Mouse (Mus musculus) gastrocnemius, postnatal 36 days (tissue): ENCODE measurements around the gene Rsph1. TPM values are rescaled to one million over a fixed set of nuclear protein-coding genes. Genes with fewer than 3 reads are reported as not detected.

Experiments used
- DNase-seq, 2 experiments: peaks; one replicate each; pipeline ENCODE4 v3.0.0; 2022
- intact Hi-C: fragments of 180-260 bp; cut with DNase I; formaldehyde crosslinking; loops from one replicate; pipeline ENCODE4 v1.15.1; 2025
- total RNA-seq, 2 experiments: library from RNA; stranded (reverse); gene quantifications; 2 replicates each; pipeline ENCODE4 v1.2.3; 2021

Gene Rsph1
- total RNA-seq, 2 experiments from 2014 or later: 7.7 to 8.6 TPM

DNA sequence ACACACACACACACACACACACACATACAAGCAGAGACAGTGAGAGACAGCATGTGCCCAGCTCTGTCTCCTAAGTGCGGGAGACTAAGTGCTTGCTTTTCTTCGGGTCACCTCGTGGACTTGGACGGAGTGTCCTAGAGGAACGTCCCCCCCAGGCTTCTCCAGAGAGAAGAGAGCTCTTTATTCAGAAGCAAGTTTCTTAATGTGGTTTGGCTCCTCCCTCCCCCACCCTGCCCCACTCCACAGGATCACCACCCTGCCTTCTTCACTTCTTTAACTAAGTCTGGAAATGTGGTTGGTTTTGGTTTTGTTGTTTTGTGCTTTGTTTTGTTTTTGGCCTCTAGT is 28.6 kb upstream of the Rsph1 start:
- intact Hi-C loops: no loop called here
- DNase-seq: no peak

DNA sequence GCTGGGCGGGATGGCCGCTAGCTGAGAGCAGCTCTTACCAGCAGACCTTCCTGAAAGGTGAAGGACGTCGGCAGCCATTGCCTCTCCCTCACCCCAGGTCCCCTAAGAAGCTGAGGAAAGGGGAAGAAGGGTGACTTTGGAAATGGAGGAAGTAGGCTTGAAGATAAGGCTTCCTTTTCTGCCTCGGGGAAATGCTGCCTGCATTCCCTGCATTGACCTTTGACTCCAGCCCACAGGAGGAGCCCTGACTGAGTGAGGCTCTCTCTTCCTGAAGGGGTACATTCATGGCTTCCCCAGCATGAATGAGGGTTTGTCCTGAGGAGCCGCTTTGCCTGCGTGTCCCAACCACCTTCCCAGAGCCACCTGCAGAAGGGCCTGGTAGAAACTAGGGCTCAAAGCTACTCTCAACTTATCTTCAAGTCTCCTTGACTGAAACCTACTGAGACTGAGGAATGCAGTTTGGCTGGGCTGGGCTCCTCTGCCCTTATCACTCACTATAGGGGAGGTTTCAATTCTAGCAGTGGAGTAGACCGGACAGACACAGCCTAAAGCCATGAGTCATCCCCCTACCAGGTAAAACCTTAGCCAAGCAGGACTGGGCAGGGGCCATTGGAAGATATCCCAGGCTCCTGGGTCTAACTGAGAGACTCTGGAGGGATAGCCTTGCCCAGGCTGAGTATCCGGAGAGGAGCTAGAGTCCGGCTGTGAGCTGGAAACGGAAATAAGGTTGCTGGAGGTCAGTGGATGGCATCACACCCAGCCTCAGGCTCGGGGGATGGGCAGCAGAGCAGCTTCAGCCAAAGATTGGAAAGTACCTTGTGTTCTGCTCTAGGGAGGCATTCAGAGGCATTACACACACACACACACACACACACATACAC is 28.0 kb upstream of the Rsph1 start:
- intact Hi-C loops: loop anchor here (5.0 kb wide), 1 partner anchor 118 kb away; no protein-coding TSS in a partner anchor
- DNase-seq: peak; percentile 45 to 47

DNA sequence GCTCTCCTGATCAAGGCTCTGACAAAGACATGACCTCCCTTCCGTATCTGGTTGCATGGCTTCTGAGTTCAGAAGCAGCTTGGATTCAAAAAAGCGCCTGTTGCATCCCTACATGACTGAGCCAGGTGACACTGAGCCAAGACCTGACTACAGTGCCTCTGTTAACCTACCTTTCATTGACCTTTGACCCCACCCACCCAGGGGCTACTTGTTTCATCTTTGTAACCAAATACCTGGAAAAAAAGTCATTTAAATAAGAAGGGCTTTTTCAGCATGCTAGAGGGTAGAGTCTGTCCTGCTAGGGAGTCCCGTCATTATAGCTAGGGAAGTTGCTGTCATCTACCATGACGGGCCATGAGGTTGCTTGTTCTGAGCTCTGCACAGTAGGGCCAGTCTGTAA is 26.2 kb upstream of the Rsph1 start:
- intact Hi-C loops: loop anchor here (5.0 kb wide), 1 partner anchor 116 kb away; no protein-coding TSS in a partner anchor

DNA sequence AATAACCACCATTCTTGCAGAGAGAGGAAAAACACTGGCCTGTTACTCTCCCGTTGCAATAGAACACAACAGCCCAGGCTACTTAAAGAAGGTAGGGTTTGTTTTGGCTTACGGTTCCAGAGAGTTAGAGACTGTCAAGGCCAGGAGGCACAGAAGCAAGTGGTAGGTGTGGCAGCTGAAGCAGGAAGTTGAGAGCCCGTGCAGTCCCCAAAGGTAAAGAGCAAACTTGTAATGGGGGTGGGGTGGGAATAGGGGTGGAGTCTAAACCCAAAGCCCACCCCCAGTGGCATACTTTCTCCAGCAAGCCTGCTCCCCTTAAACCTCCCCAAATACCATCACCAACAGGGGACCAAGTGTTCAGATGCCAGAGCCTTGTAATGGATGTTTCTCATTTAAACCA is 23.6 kb upstream of the Rsph1 start:
- no peak for DNase-seq
- intact Hi-C loops: loop anchor here (5.0 kb wide), 1 partner anchor 113 kb away; no protein-coding TSS in a partner anchor

More for the DNA sequence above, 26.2 kb upstream of the Rsph1 start:
- no peak for DNase-seq

DNA sequence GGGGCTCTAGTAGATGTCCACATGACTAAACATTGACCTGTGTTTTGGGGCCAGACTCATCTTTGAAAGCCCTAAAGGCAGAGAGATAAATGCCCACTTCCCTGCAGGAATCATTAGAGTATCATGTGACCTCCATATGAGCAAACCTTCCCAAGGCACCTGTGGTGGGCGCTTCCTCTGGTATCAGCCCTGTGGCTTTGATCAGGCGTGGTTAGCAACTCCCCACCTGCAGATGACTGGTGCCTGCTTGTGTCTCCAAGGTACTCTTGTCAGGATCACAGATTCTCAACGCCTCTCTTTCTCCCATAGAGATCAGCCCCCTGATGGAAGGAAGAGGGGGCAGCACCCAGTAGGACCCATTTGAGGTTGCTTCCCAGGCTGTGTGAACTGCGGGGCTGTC is 22.8 kb upstream of the Rsph1 start:
- intact Hi-C loops: loop anchor here (5.0 kb wide), 2 partner anchors 113 to 163 kb away; no protein-coding TSS in a partner anchor
- DNase-seq: no peak

DNA sequence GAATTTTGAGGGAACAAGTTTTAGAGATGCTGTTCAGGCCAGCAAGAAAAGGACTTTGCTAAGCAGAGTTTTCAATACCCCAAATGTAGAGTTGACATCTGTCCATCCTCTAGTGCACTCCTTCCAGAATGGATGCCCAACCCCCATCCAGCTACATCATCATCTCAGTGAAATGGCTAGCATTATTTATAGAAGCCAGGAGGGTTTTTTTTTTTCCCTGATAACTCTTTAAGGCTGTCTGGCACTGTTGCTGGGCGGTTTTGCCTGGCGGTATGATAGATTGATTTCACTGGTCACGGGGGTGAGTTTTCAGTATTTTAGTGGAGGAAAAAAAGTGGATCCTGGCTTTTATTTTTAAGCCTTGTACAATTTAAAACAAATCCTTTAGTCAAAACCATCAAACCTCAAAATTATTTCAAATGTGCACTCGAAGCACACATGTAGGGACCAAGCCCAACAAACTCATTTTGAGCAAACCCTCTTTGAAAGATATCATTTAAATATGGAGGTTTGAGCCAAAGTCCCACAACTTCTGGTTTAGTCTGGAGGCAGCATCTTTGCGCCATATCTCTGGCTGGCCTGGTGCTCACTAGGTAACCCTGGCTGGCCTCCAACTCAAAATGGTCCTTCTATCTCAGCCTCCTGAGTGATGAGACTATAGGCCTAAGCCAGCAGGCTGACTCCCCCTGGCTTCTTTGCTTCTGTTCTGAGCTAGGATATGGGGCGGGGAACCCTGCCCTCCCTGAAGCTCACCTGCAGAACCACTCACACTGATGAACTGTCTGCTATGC is 21.4 kb upstream of the Rsph1 start:
- DNase-seq: no peak
- intact Hi-C loops: loop anchor here (5.0 kb wide), 1 partner anchor 161 kb away; no protein-coding TSS in a partner anchor

DNA sequence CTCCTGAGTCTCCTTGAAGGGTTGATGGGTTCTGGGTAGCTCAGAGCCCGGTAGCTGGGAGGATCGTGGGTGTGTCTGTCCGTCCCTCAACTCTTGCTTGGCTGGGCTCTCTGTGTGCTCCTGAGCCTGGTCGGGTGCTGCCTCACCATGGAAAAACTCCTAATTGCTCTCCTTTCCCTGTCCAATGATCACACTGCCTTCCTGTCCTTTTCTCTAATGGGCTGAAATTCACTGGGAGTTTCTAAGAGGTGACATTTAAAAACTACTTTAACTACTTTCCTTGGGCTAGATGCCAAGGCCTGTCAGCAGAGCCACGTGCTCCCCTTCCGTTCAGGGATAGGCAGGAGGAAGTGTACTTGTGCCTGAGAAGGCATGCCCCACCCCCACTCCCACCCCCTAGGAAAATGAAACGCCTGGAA is 20.3 kb upstream of the Rsph1 start:
- peak in 1 of 2 experiments; percentile 34 for DNase-seq
- intact Hi-C loops: loop anchor here (2.0 to 5.0 kb wide), 2 partner anchors 15 to 160 kb away; no protein-coding TSS in a partner anchor

DNA sequence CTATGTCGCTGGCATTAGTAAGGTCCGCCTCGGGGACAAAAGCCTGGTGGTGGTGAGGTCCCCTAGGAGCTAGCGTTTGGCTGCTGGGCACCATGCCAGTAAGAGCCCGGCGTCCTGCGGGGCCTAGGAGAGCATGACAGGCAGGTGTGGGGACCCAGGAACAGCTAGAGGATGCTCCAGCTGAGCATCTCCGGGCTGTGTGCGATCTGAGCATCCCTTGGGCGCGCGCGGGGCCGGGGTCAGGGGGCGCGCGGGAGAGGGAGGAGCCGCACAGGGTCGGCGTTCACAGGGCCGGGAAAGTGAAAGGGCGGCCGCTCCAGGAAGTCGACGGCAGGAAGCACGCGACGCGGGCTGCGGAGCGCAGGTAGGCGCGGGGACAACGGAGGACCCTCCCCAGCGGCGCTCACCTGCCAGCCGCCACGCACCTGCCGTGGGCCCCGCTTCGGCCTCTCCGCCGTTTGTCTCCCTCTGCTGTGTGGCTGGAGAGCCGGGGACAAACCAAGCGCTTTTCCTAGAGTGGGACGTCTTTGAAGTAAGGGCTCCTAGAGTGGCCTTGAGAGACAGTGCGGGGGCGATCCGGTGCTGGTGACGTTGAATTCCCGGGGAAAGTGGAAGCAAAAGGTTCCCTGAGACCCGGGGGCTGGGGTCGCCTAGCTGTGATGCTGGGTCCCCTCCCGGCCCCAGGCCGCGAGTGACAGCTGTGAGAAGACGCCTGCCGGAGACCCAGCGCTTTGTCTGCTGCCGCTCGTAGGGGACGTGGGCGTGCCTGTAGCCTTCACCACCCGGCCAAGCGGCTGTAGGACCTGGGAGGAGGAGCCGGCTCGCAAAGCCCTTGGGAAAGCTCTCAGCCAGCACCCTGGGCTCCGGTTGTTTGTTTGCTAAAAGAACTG is 19.0 kb upstream of the Rsph1 start:
- intact Hi-C loops: loop anchor here (2.0 to 5.0 kb wide), 2 partner anchors 13 to 159 kb away; no protein-coding TSS in a partner anchor
- peak; percentile 74 for DNase-seq

DNA sequence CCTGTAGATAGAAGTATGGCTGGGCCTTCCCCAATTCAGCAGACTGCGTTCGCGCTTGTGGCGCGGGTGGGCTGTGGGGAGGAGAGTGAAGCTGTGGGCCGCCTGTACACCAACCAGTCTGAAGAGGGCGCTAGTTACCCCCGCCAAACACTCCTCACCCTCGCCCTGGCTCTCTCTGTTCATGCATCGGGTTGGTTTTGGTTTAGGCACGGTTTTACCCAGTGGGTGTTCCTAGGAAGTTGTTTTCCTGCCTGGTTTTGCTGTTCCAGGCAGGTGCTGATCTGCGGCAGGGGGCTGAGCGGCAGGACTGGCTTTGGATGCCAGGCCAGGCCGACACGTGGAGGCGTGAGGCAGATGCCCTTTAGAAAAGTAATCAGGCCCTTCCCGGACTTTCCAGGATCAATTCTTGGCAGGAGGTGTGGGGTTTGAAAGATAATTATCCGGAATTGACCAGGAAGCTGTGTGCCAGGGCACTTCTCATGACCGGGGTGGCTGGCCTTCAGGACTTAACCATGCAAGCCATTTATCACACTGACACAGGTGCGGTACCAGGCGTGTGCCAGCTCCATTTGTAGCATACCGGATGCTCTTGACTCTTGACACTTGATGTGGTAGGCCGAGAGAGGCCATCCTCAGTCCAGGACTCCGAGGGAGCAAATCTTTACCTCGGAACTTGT is 18.2 kb upstream of the Rsph1 start:
- intact Hi-C loops: loop anchor here (5.0 kb wide), 1 partner anchor 158 kb away; no protein-coding TSS in a partner anchor
- DNase-seq: no peak

DNA sequence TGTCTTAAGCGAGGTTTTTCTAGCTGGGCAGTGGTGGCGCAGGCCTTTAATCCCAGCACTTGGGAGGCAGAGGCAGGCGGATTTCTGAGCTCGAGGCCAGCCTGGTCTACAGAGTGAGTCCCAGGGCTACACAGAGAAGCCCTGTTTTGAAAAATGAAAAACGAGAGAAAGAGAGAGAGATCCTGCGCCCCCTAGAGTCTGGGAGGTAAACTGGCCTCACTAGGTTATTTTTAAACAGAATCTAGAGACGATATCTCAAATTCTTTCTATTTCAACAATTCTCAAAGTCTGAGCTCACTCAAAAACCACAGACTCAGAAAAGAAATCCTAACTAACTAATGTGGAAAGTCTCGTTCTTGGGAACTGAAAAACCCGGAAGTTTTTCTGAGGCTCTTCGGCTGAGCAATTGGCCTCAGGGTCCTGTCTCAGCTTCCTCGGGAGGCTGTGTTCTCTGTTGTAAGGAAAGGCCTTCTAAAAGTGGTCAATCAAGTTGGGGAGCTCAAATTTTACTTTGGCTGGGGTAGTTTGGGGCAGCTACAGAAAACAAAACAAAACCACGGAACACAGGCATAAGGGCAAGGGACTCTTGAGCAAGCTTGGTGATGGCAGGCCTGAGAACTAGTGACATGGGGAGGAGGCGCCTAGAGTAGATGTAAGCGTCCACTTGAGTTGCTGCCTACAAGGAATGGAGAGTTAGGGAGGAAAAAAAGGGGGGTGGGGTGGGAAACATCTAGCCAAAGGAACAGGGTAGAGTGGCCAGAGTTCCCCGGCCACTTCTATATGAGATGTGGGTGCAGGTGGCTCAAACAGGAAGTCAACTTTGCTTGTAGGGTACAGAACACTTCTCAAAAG is 17.4 kb upstream of the Rsph1 start:
- no peak for DNase-seq
- intact Hi-C loops: loop anchor here (5.0 kb wide), 1 partner anchor 157 kb away; no protein-coding TSS in a partner anchor

DNA sequence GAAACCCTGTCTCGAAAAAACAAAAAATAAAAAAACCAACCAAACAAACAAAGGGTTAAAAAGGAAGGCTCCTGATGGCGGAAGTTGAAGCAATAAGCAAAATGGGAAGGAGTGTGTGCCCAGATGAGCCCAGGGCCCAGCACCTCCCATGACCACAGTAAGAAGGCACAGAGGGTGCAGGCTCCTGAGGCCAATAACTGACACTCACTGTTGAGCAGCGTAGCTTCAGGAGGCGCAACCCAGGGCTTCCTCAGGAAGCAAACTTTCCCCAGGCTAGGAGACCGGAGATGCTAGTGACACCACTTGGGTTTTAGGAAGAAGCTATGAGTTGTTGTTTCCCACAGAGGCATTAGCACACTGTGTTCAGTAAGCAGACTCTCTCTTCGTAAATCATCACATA is 13.7 kb upstream of the Rsph1 start:
- no peak for DNase-seq
- intact Hi-C loops: loop anchor here (1.0 kb wide), 1 partner anchor 21 kb away; no protein-coding TSS in a partner anchor

DNA sequence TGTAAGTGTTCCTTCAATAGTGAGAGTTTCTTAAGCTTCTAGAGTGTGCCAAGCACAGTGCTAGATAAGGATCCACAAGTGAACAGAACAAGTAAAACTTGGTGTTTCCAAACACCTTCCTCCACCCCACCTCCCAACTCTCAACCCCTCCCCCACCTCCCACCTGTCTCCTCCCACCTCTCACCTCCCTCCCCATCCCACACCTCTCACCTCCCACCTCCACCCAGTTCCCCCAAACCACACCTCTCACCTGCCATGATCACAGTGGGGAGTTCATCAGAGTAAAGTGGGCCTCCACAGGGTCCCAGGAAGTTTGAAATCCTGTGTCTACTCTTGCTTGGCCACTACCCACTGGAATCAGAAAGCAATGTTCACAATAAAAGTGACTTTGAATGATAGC is 13.1 kb upstream of the Rsph1 start:
- intact Hi-C loops: no loop called here
- no peak for DNase-seq

DNA sequence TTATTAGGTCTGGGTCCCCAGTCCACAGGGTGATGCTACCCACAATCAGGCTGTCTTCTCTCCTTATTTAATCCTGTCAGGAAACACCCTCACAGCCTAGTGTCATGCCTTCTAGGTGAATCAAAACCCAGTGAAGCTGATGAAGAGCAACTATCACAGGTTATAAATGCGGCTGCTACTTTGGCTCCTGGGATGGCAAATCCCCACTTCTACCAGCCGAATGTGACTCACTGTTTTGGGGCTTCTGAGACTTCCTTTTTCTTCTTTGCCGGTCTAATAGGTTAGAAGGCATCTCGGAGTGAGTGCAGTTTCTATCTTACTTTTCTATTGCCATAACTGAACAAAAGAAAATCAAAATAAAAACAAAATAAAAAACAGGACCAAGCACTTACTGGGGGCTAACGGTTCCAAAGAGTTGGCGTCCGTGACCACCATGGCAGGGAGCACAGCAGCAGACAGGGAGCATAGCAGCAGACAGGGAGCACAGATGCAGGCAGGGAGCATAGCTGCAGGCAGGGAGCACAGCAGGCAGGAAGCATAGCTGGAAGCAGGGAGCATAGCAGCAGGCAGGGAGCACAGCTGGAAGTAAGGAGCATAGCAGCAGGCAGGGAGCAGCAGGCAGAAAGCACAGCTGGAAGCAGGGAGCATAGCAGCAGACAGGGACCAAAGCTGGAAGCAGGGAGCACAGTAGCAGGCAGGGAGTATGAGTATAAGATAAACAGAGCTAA is 12.0 kb upstream of the Rsph1 start:
- intact Hi-C loops: no loop called here

DNA sequence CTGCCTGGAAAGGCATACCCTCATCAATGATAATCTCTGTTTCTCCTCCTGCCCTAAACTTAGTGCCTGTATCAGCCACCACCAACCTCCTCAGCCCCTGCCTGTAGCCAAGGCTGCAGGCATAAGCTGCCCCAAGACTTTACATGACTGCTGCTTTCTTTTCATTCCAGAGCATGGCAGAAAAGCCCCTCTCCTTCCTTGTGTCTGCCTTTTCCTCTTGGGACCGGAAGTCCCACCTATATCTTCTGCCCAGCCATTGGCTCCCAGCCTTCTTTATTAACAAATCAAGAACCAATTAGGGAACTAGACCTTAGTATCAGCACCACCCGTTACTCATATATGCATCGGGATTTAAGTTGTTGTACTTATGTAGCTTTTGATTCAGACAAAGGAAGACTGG is 10.0 kb upstream of the Rsph1 start:
- intact Hi-C loops: no loop called here
- DNase-seq: no peak

More for the DNA sequence above, 12.0 kb upstream of the Rsph1 start:
- DNase-seq: no peak

DNA sequence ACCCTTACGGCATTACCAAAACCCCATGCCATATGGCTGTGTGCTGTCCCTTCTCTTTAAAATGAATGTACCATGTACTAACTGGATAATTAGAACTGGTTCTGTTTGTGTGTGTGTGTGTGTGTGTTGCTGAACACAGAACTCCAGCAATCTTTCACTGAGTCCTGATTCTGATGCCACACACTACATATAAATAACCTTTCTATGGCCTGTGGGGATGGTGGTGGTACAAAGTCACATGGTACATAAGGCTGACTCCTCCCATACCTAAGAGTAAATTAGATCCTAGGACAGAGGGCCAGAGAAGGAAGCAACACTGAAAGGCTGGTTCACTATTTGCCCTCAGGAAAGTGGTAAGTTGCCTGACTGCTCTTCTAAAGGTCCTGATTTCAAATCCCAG is 9.3 kb upstream of the Rsph1 start, which contains the start of gene Slc37a1:
Gene Slc37a1 (plus strand): TSS at position 301 of the 400 bp plus-strand sequence.
- intact Hi-C loops: no loop called here

DNA sequence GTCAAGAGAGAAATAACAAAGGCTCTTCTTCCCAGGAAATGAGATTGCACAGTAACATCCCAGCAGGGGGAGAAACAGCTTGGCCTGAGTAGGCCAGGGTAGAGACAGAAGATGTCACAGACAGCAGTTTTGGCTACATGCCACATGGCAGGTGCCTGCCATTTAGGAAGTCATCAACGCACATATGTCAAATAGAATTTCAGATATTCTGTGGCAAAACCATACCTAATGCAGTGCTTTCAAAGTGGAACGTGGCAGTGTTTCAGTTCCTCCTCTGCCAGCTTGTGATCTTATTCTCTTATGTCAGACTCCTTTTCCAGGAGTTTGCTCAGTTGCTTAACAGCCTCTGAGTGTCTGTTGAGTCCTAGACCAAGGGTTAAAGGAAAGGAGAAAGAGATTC is 8.7 kb upstream of the Rsph1 start:
- DNase-seq: no peak
- intact Hi-C loops: no loop called here

More for the DNA sequence above, 9.3 kb upstream of the Rsph1 start, which contains the start of gene Slc37a1:
- no peak for DNase-seq

DNA sequence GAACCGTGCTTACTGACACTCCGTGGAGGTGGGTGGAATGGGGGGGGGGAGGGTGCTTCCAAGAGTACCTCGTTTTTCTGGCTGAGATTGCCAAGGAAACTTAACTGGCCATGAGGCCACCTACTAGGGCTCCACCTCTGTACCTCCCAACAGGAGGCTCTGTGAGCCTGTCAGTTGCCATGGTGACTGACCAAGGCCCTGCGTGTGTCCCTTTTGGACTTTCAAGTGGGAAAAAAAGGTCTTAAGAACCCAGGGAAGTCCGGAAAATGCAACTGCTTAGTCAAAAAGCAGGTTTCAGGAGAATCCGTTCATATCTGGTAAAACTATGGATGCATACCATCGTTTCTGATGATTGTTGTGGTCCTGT is 5.5 kb upstream of the Rsph1 start:
- intact Hi-C loops: loop anchor here (2.0 kb wide), 1 partner anchor 14 kb away; no protein-coding TSS in a partner anchor
- DNase-seq: no peak
